Mouse (Mus musculus): ENCODE measurements around the gene Slc35e3.

The Slc35e3 gene

DNA sequence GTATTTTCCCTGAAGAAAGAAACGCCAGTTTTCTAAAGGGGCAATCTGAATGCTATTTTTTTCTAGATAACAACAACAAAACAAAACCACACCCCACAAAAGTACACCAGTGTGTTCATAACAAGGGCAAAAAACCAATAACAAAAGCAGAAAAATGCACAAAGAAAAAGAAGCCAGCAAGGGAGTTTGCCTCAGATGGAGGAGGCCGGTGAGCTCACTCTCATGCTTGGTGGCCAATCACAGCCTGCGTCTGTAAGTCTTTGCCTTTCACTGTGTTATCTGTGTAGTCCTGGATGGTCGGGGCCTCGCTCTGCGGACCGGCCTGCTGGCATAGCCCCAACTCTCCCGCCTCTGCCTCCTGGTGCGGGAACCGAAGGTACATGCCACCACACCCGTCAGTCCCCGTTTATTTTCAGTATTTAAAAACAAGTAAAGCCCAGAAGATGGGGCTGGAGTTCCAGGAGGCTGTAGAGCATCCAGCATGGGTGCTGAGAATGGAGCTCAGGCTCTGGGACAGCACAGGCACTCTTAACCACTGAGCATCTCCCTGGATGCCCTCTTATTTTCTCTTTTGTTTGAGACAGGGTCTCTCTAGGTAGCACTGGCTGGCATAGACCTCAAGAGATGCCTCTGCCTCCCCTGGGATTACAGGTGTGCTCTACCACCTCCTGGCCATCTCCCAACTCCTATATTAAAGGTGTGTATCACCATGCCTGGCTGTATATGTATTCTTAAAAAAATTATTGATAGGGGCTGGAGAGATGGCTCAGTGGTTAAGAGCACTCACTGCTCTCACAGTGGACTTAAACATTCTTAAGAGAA lies 30.3 kb upstream of the Slc35e3 start:
- in situ Hi-C loops (cut with MboI, MseI), result no loop called here

GRCm38 (mm10) chr10:117775401-117776144 lies 29.4 kb upstream of the Slc35e3 start:
- in situ Hi-C loops (cut with MboI, MseI), result no loop called here

- in situ Hi-C loops (cut with MboI, MseI), result no loop called here
Observed at GRCm38 (mm10) chr10:117774817-117775120, 28.6 kb upstream of the Slc35e3 start.

DNA sequence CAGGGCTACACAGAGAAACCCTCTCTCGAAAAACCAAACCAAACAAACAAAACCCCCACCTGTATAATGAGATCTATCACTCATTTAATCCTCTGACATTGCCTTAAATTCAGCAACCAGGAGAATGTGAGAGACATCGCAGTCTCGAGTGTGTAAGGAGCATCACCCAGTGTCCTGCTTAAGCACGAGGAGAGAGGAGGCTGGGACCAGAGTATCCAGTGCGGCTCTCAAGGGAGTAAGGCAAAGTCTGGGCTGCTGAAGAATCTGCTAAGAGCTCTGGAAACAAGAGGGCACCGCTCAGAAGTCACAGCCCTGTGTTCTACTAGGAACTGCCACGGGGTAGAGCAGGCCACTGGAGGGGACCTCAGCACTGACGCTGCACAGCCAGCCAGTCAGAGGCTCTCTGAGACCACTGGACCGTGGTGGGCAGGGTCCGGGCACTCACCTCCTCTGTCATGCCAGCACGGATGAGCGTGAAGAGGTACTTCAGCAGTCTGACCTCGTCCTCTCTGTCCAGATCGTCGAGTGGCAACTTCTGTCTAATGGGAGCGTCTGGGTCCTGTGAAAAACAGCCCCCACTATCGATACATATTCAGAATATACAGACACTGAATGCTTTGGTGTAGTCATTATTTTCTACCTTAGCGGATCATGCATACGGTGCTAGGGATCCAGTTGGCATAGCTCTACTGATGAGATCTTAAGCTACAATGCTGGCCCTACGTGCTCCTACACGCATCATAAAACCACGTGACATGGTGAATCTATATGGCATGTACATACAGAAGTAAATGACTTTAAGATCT lies 28.0 kb upstream of the Slc35e3 start:
- in situ Hi-C loops (cut with MboI, MseI), result no loop called here

- in situ Hi-C loops (cut with MboI, MseI), result no loop called here
Observed at GRCm38 (mm10) chr10:117773106-117773720, 27.0 kb upstream of the Slc35e3 start.

DNA sequence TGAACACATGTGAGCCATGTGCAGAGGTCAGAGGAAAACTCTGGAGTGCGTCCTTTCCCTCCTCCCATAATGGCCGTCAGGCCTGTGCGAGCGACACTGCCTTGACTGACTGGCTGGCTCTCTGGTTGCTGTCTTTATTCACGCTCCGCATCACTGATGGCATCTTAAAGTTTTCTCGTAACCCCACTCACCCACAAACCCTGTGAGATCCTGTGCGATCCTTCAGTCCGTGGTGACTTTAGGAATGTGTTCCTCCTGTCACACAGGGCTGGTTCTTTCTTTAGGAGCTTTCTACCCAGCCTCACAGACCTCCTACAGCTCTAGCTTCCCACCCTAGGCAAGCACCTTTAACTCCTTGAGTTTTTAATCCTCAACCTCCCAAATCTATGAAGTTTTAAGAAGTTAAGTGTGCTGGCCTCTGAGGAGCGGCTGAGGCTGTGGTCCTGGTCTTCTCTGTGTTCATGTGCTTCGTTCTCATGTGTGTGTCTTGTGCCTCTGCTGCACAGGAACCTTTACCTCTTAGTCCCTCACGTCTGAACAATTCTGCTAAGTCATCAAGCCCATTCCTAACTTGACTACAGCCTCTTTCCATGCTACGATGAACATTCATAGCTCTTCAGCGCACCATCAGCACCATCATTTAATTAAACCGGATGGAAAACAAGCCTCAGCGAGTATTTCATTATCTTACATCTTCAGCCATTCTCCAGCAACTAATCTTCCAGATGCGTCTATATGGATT lies 26.4 kb upstream of the Slc35e3 start:
- in situ Hi-C loops (cut with MboI, MseI), result no loop called here

DNA sequence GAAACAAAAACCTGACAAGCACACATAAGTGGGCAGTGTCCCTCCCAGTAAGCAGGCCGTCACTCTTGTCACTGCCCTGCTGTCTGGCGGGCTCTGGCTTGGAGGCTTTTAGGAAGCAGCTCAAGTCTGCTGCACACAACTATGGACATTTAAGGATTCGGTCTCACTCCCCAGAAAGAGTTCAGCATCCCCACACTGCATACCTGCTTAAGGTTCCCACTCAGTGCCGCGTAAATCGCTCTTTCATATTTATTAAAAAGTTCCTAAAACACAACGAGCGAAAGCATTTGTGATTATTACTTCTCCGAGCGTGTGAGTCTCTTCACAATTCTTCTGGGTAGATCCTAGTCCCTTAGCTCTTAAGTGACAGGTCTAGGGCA lies 25.0 kb upstream of the Slc35e3 start:
- in situ Hi-C loops (cut with MboI, MseI), result no loop called here

GRCm38 (mm10) chr10:117770286-117771130 lies 24.3 kb upstream of the Slc35e3 start:
- in situ Hi-C loops (cut with MboI, MseI), result no loop called here

DNA sequence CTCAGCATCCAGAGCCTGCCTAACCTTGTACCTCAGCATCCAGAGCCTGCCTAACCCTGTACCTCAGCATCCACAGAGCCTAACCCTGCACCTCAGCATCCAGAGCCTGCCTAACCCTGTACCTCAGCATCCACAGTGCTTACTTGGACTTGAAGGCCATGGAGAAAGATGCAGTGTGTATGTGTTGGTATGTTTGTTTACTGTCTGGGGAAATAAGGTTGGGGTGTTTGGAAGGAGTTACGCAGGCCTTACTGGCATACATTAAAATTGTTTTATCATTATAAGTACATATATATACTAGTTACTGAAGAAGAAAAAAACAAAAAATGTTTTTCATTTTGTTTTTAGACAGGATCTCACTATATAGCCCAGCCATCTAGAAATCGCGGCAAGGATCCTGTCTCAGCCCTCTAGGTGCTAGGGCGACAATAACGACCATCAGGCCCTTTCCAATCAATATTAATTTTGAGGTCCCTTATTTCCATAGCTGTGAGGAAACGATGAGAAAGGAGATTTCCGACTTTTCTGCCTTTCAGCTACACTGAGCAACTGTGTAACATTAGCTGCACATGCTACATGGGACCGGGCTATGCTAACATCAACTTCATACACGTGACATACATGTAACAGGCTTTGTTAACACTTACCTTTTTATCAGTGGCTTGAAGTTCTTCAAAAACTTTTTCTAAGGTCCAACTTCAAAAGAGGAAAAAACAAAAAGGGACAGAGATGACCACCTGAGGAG lies 23.5 kb upstream of the Slc35e3 start:
- in situ Hi-C loops (cut with MboI, MseI), result loop anchor here (5.0 kb wide), 1 partner anchor 77 kb away; no protein-coding TSS in a partner anchor

DNA sequence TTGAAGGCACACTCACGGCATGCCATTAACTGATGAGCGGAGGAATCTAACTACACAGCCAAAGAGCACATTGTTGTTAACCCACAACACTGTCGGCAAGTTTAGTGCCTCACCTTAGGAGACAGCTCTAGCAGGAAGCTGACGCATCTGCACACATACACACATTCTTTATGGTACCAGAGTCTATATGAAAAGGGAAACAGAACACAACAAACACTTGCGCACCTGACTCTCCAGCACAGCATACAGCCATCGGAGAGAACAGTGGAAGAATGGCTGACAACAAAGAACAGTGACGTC lies 21.9 kb upstream of the Slc35e3 start:
- in situ Hi-C loops (cut with MboI, MseI), result loop anchor here (5.0 kb wide), 1 partner anchor 76 kb away; no protein-coding TSS in a partner anchor

- in situ Hi-C loops (cut with MboI, MseI), result loop anchor here (5.0 kb wide), 1 partner anchor 75 kb away; no protein-coding TSS in a partner anchor
Observed at GRCm38 (mm10) chr10:117767286-117768140, 21.3 kb upstream of the Slc35e3 start.

- in situ Hi-C loops (cut with MboI, MseI), result loop anchor here (5.0 kb wide), 1 partner anchor 75 kb away; no protein-coding TSS in a partner anchor
Observed at GRCm38 (mm10) chr10:117766896-117767160, 20.7 kb upstream of the Slc35e3 start.

DNA sequence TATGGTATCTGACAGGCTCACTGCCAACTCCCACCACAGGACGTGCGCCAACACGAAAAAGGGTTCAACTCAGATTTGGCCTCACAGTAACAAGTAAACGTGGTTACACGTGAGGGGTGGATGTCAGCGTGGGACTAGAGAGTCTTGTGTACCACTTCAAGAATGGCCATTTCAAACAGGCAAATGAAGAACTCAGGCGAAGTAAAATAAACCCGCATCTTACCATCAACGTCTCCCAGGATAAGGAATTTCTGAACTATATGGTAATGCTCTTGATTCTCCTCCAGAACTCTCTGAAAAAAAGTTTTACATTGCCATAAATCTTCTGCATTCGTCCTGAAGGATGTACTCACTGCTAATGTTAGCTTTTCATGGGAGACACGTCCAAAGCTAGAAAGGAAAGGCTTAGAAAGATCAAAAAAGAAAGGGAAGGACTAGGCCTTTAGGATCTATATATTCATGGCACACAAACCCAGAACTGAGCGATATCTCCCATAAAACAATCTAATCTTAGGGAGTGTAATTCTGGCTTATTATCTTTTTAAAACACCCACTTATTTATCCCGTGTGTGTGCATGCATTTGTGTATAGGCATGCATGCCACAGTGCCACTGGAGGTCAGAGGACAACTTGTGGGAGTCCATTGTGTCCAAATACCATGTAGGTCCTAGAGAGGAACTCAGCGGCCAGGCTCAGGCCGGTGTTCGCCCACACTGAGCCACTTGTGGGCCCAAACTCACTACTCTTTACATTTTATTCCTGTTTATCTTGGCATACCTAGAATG lies 20.1 kb upstream of the Slc35e3 start:
- in situ Hi-C loops (cut with MboI, MseI), result loop anchor here (5.0 kb wide), 1 partner anchor 74 kb away; no protein-coding TSS in a partner anchor

- in situ Hi-C loops (cut with MboI, MseI), result loop anchor here (5.0 kb wide), 1 partner anchor 73 kb away; no protein-coding TSS in a partner anchor
Observed at GRCm38 (mm10) chr10:117765116-117765894, 19.1 kb upstream of the Slc35e3 start.

GRCm38 (mm10) chr10:117764598-117764997 lies 18.4 kb upstream of the Slc35e3 start:
- in situ Hi-C loops (cut with MboI, MseI), result no loop called here

DNA sequence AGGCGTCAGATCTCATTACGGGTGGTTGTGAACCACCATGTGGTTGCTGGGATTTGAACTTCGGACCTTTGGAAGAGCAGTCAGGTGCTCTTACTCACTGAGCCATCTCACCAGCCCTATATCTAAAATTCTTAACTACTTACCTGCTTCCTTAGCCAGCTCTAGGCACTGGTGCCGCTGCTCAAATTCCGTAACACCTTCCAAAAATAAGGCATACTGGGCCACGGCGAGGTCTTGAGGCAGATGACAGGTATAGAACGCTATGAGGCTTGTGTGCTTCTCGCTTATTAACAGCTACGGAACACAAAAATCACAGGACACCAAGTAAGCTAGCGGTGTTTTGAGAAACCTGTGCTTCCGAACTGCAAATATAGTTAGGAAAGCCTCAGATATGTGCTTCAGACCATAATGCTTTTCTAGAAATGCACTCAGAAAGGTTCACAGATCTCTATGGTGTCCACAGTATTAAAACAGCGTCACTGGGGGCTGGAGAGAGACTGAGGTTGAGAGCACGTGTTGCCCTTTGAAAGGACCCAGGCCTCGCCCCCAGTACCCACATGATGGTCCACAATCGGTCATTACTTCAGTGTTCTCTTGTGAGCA lies 17.5 kb upstream of the Slc35e3 start:
- in situ Hi-C loops (cut with MboI, MseI), result no loop called here

GRCm38 (mm10) chr10:117762966-117763365 lies 16.8 kb upstream of the Slc35e3 start:
- in situ Hi-C loops (cut with MboI, MseI), result no loop called here

Data from T-helper 2 cell (primary cell).